Mouse (Mus musculus) inflammation-experienced regulatory T-cells, adult 6 months (primary cell): ENCODE data around the gene Olfr983. TPM values are rescaled to one million over a fixed set of nuclear protein-coding genes. Genes with fewer than 3 reads are reported as not detected.

Source experiments
- ATAC-seq: one replicate; pipeline ENCODE4 v1.8.0; 2017
- polyA plus RNA-seq, 3 experiments: library from polyadenylated mRNA; unstranded; fragments of 100-300 nt; shearing (Covaris generic); gene quantifications; one replicate each; pipeline ENCODE4 v1.2.1; 2017

The Olfr983 gene
- polyA plus RNA-seq = not detected

DNA sequence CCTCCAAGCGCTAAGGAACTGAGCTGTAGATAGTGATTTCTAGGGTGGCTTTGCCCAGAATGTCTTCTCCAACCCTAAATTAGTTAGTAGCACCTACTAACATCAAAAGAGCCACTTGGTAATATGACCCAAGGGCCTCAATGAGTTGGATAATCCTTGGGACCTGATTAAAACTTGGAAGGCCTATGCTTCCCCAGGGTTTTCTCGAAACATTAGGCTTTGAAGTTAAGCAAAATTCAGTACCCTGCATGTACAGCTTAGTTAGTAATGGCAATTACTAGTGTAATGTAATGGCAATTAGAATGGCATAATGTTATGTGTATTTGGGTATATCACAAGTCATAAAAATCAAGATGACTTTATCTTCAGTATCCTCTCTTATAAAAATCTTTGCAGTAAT, at the start of gene Olfr983:
Gene Olfr983 (minus strand): TSS at position 101 of the 400 bp plus-strand sequence.
- no peak for ATAC-seq

DNA sequence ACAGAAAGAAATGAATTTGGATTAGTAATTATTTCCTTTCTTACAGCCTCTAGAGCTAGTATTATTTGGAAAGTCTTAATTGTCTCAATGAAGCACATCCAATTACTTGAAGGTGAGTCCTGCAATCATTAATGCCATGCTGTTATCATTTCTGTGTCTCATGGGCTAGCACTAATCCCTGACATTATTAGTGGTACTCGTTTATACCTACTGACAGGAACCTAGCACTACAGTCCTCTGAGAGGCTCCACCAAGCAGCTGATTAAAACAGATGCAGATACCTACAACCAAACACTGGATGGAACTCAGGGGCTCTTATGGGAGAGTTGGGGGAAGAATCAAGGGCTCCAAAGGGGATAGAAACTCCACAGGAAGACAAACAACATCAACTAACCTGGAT, 48.1 kb upstream of the Olfr983 start:
- no peak for ATAC-seq

DNA sequence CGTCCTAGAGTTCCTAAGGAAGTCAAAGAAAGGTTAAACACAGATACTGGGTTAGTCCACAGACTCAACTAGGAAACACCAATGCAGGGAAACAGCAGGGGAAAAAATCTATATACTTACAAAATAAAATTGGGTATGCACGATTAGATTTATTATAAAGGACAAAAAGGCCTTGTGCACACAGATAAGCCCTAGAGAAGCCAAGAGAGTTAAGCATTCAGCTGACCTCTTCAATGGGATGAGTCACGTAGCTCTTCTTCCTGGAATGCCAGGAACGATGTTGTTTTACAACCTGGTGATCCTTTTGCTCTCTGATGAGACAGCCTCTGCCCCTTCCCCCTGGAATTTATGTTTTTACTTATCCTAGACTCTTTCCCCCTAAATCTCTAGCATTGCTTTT, 46.1 kb upstream of the Olfr983 start:
- ATAC-seq = no peak

DNA sequence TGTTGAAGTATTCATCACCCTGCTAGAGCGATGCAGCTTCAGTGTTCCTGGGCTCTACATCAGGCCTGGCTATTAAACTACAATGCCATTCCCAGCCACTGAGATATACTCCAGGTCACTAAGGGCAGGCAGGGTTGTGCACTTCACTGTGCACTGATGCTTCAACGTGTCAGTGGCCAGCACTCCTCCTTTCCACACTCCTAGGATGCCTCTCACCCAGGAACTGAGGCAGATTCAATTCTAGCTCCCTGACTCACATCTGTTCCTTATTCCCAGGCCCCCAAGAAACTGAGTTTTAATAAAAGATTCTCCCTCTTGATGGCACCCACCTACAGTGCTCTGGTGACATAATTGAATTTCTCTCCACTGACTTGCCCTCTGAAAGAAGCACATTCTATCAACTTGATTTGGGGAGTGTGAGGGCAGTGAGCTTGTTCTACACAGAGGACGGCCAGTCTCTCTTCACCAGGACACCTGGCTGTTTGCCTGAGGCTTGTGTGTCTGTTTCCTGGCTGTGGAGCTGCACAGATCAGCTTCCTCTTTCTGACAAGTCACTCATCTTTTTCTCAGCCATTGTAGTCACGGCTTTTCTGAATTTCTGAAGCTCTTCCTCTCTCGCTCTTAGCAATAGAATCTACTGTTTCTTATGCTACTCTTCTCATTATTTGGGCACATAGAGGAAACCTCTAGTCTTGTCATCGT, 43.7 kb upstream of the Olfr983 start:
- no peak for ATAC-seq

DNA sequence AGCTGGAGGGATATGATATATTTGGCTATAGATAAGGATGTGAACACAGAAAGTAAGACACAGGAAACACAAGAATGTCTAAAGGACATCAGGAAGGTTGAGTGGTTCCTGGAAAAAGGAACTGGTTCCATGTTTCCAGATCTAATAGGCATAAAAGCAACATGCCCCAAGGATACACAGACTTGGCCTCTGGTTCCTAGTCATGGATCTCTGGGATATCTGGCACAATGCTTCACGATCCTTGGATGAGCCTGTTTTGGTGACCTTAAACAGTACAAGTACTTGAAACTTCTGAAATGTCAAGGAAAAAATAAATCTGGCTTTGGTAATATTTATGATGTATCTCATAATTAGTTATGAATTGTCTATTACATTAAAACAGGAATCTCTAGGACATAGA, 37.2 kb upstream of the Olfr983 start:
- ATAC-seq = no peak

DNA sequence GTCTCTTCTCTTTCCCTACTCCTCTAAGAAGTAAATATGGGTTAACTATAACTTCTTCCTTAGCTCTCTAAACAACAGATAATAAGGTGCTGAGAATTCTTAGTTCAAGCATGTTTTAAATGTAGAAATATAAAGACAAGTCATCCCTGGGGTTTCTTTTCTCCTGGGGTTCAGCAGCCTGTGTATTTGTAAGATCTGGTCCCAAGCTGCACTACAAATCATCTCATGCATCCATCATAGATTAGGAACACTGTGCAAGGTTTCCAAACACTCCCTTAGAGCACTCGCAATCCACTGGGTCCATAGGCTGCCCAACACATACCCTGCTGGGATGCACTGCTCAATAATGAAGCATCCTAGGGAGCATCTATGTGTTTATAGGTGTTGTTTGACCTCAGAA, 36.7 kb upstream of the Olfr983 start, which contains the start of gene Olfr985:
Gene Olfr985 (minus strand): TSS at position 101 of the 400 bp plus-strand sequence.
- ATAC-seq = no peak

DNA sequence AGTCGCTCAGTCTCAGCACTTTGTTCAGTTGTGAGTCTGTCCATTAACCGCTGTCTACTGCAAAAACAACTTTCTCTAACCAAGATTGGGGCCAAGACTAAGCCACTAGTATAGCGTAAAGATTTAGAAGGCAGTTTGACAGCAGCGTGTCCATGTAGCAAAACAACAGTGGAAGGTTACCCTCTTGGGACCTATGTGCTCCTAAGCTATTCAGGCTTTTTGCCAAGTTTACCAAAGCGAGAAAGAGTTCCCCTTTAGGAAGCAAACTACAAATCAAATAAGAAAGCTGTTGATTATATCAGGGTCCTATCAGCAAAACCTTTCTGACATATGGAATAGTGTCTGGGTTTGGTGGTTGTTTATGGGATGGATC, 23.9 kb upstream of the Olfr983 start:
- ATAC-seq = no peak

DNA sequence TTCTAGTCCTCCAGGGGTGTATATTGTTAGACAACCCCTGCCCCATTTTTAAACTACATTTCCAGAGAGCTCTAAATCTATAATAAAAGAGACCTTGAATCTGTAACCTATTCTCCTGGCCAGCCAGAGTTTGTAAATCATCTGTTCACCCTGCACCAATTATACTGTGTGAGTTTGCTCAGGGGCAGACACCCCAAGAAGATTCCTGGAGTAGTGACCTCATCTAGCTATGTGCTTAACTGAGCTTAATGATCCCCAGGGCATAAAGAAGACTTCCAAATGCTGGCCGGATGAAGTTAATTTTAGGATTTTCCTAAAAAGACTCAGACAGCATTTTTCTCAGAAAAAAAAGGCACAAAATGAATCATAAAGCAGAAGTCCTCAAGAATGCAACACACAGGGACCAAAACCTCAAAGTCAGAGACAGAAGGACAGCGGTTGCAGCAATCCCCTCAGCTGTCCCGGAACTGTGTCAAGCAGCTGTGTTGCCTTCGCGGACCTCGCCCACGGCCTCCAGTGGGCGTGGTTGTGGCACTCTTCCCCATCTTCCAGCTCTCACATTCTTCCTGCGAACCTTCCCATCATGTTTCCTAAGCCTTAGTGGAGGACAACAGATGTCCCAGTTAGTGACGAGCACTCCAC, 23.4 kb upstream of the Olfr983 start:
- no peak for ATAC-seq

DNA sequence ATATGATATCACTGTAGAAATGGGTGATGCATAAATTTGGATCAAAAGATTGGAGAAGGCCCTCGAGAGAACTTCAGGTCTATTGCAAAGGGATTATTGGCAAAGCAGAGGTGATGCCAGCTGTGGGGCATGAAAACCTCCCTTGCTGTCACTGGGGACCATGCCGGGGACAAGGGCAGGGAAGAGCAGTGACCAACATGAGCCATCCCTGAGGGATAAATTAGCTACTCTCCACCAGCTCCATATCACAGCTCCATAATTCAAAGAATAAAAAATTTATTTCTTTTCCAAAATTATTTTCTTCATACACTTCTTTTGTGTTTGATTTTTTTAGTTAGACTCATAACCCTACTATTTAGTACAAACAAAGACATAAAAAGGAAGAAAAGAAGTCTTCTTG, 20.7 kb upstream of the Olfr983 start, which contains the start of gene Olfr984:
Gene Olfr984 (minus strand): TSS at position 101 of the 400 bp plus-strand sequence.
- no peak for ATAC-seq

DNA sequence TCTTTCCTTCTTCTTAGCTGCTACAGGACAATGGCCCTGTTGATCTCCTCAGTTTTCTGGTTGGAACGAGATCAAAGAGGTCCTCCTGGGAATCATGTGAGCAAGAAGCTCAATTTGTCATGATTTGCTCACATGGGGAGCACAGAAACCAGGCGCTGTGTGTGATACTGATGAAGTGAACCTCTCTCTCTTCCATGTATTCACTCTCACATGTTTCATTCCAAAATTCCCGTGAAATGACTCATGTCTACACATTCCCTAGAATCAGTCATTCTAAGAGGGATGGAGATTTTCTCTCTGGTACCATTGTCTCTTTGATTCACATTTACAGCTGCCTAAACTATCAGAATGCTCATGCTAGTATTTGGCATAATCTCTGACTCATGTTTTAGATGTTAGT, 1.4 kb upstream of the Olfr983 start:
- ATAC-seq = no peak

DNA sequence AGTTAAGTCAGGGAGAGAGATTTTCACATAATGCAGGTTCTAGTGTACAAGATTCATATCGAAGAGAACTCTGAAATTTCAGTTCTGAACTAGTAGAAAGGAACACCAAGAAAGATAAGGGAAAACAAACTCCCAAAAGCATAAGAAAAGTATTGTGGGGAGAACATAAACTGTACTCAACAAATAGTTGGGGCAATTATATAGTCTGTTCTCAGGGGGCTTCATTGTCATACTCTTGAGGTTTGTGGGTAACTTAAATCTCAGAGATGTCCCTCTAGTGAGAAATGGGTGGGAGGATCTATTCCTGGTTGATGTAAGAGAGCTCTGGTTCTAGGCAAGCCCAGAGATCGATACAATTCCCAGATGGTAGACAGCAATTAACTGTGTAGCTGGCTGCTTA, 19.9 kb downstream of the Olfr983 start, which contains the start of gene Olfr982:
Gene Olfr982 (plus strand): TSS at position 301 of the 400 bp plus-strand sequence.
- ATAC-seq = no peak

DNA sequence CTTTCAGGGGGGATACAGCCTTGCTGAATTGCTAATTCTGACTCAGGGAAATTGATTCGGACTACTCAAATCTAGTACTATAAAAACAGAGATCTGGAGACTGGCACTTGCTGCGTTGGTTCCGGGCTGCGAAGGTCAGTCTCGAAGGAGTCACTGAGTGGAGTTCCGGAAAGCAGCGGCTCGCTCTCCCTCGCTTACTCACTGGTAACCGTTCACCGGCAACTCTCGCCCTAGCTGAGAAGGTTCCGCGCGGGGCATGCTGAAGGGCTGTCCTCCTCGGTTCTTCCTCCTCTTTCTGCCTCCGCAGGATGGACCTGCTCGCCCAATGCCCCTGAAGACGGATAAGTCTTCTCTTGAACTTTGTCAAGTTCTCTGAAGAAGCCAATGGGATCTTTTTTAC, 43.3 kb downstream of the Olfr983 start:
- no peak for ATAC-seq

Other genes with a start within 250 kb of the Olfr983 start
- not detected for gene Olfr972, start 227.2 kb downstream of the Olfr983 start, polyA plus RNA-seq
- not detected for gene Olfr229, start 186.3 kb downstream of the Olfr983 start, polyA plus RNA-seq
- gene Olfr974, start 156.1 kb downstream of the Olfr983 start, polyA plus RNA-seq = under 1 TPM in 1 of 3 experiments, not detected in 2; 0.21 TPM
- not detected for gene Olfr975, start 141.5 kb downstream of the Olfr983 start, polyA plus RNA-seq
- not detected for gene Olfr976, start 132.5 kb downstream of the Olfr983 start, polyA plus RNA-seq
- not detected for gene Olfr978, start 101.5 kb downstream of the Olfr983 start, polyA plus RNA-seq
- gene Olfr979, start 90.1 kb downstream of the Olfr983 start, polyA plus RNA-seq = not detected
- not detected for gene Olfr980, start 84.0 kb downstream of the Olfr983 start, polyA plus RNA-seq
- not detected for gene Olfr981, start 72.1 kb downstream of the Olfr983 start, polyA plus RNA-seq
- not detected for gene Olfr982, start 19.8 kb downstream of the Olfr983 start, polyA plus RNA-seq
- not detected for gene Olfr984, start 20.6 kb upstream of the Olfr983 start, polyA plus RNA-seq
- not detected for gene Olfr985, start 36.6 kb upstream of the Olfr983 start, polyA plus RNA-seq
- not detected for gene Tmem225, start 54.5 kb upstream of the Olfr983 start, polyA plus RNA-seq
- gene Olfr986, start 87.3 kb upstream of the Olfr983 start, polyA plus RNA-seq = not detected
- 1 to 10 TPM in 2 of 3 experiments, under 1 TPM in 1; 0.44 to 2.2 (median 1.6) TPM for gene Zfp202, start 98.7 kb upstream of the Olfr983 start, polyA plus RNA-seq
- not detected for gene Scn3b, start 175.6 kb upstream of the Olfr983 start, polyA plus RNA-seq